Mouse (Mus musculus) c-Kit-negative CD71-positive TER-119-positive erythroid progenitor cells, embryonic 14.5 days (primary cell): Measurements from ENCODE around the gene Cerkl.

Experiments used
- DNase-seq: peaks from one replicate; pipeline ENCODE4 v3.0.0-alpha.2; 2013; ENCODE audit warnings: low read depth, low spot score

Gene Cerkl

DNA sequence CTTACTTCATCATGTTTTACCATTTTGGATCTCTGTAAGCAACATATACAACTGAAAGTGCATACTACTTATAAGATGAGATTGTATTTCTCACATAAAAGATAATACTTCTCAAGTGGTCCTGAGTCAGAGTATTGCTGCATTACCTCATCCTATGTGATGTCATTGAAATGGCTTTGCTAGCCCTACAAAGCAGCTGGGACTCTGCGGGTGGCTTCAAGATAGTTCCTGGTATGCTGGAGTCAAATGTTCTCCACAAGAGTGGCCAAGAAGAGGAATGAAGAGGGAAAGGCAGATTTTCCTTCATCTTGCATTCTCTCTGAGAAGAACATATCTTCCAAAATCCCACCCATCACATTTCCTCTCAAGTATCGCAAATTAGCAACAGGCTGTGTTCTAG is 13.2 kb downstream of the Cerkl start:
- no peak for DNase-seq

DNA sequence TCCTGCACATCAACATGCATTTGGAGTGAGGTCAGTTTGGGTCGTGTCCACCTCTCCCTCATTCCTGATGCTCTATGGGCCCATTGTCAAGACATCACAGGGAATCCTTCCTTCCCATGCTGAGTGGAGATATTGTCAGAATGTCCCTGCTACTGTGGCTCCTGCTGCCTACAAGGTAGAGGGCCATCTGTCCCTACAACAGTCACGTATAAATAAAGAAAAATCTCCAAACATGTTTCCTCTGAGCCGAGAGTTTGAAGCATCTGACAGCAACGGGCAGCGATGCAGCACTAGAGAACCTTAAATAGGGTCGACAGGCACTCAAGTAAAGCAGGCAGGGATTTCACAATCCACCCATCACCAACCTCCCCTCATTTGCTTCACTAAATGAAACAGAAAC is 13.7 kb downstream of the Cerkl start:
- DNase-seq: no peak

DNA sequence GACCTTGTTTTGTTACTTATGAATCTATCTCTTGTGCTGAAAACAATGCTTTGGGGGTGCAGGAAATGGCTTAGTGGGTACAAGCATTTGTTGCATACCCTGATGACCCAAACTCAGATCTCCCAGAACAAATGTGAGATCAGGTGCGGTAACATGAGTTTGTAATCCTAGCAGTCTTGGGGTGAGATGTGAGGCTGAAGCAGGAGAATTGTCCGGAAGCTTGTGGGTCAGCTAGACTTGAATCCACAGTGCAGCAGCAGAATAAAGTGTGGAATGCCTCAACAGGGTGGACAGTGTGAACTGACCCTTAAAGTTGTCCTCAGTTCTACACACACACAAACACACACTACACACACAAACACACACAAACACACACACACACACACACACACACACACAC is 14.4 kb downstream of the Cerkl start:
- no peak for DNase-seq

DNA sequence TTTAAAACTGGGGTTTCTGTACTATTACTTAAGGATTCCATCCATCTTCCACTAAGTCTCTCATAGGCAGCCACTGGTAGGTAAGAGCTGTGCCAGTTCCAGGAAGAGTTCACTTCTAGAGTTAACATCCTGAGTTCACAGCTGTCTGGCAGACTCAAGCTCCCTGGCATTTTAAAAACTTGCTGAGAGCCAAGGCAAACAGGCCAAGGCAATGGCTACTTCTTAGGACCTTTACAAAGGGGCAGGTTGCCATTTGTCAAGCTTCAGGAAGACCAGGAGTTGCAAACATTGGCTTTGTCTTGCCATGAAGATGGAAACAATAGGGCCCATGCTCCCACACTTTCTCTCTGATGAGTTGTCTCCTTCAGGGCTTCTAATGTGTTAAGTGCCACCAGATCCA is 26.5 kb downstream of the Cerkl start:
- no peak for DNase-seq

DNA sequence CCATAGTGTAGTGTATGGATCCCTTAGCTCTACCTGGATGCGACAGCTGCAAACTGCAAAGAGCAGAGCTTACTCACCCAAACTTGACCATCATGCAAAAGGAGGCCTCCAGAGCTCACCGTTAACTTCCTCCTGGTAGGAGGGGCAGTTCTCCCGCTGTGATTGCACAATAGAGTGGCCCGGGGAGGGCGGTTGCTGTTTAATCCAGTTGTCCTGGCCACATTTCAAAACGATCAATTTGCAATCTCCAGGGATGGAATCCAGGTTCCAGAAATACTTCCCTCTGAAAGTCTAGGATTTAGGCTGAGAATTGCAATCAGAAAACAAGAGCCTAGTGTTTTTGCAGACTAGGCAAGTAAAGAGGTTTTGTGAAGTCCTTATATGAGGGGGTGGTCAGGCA is 26.9 kb downstream of the Cerkl start:
- no peak for DNase-seq

DNA sequence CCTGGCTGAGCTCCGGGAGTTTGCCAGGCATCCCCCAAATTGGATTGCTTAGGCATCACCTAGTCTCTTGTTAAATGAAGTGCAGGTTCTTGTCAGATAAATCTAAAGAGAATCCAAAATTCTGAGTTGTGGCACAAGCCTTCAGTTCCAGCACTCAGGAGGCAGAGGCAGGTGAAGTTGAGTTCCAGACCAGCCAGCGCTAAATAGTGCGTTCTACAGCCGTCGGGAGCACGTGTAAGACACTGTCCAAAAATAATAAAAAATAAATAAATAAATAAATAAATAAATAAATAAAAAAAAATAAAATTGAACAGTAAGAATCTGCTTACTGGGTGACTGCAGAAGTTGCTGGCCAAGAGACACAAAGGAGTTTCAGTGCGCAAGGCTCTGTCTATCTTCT is 27.5 kb downstream of the Cerkl start:
- DNase-seq: no peak

DNA sequence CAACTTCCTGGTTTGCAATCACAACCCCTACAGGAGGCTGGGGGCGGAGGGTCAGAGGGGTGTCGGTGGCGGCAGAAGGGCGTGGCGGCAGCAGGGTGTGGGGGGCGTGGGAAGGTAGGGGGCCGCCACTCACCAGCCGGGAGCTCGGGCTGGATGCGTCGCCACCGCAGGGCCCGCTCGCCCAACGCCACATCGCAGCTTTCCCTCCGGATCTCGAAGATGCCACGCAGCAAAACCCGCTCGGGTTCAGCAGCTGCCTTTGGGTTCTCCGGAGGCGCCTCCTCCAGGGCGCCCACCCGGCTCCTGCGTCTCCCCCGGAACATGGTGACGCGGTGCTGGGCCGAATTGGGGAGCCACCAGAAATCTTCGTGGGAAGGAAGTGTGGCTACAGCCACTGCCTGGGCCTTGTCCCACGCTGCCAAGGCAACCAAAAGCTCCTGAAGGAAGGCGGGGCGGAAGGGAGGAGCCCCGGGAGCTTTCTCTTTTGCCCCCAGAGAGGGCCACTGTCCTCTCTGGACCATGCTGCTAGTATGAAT is 27.9 kb downstream of the Cerkl start:
- DNase-seq: no peak

DNA sequence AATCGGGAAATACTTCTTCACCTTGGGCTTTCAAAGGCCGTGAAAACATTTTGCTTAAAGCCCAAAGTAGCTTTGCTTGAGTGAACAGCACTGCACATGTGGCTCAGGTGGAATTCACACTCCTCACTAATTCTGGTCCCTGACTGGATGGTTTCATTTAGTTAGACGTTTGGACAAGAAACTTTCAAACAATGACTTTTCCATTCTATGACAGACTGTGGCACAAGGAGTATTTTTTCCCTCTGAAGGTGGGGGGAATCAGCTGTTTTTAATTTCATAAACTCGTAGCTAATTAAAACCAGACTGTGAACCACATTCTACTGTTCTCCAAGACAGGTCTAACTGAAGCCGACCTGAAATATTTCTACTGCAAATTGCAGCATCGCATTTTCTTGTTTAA is 28.6 kb downstream of the Cerkl start:
- DNase-seq: no peak

DNA sequence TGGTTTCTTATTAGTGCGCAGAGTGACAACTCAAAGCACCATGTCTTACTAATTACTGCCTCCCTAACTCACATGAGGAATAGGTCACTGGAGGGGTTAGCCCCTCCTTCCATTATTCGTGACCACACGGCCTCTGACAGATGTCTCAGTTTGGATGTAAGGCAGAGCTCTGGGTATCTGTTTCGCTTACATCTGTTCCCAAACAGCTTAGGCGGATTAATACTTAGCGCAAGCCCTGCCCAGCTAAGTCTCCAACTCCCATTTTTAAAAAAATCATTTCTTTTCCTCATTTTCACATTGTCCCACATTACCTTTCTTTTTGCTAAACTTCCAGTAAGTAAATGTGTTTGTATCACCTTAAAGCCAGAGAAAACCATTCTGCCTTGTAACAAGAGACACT is 34.9 kb downstream of the Cerkl start:
- DNase-seq: no peak

DNA sequence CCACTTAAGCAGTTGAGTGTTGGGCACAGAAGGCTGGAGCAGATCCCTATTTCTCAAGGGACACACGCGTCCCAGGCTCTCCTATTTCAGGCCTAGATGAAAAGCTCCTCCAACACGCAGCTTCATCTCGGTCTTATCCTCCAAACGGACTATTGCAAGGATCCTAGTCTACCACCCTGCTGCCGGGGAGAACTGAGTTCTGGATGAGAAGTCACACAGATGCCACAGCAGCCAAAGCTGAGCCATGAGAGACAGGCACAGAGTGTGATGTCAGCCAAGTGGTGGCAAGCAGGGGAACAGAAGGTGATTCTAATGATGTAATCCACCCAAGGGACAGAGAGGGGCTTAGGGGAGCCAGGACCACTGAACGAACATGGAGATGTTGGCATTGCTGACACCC is 42.1 kb downstream of the Cerkl start:
- DNase-seq: no peak

DNA sequence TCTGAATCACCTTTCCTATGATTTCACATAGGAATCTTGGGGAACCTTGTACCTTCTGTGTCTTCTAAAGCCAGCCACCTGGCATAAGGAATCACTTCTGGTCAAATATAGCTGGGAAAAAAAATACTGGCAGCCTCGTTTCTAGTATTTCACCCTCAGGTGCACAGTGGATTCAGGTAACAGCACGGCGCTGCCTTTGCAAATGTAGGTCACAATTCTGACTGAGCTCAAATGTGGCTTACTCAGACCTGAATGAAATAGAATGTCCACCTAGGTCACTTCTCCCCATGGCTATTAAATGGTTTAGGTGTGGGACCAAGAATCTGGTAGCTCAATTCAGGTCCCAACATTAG is 45.7 kb downstream of the Cerkl start:
- DNase-seq: no peak

DNA sequence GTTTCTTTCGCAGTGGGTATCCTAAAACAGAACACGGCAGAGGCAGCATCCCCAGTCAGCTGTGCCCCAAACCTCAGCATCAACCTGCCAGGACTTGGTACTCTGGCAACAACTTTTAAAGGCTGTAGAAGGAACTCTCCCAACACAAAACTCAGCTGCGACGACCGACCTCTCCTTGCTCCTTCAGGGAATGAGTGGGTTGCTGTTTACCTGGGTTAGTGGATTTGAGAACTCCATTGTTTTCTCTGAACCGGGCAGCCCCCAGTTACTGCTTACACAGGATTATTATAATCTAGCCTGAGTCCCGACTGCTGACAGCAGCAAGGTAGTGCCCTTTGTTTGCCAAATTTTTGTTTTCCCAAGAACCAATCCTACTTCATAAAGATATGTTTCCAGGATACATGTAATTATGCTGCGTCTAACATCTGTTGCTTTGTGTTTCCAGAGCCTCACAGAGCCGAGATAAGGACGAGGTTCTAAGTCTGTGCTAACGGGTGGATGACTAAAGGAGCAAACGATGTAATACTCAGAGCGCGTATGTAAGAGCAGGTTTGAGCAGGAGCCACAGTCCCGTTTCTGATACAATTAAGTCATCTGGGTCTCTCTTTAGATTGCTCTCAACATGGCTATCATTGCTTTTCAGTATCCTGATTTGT is 46.2 kb downstream of the Cerkl start:
- DNase-seq: no peak

DNA sequence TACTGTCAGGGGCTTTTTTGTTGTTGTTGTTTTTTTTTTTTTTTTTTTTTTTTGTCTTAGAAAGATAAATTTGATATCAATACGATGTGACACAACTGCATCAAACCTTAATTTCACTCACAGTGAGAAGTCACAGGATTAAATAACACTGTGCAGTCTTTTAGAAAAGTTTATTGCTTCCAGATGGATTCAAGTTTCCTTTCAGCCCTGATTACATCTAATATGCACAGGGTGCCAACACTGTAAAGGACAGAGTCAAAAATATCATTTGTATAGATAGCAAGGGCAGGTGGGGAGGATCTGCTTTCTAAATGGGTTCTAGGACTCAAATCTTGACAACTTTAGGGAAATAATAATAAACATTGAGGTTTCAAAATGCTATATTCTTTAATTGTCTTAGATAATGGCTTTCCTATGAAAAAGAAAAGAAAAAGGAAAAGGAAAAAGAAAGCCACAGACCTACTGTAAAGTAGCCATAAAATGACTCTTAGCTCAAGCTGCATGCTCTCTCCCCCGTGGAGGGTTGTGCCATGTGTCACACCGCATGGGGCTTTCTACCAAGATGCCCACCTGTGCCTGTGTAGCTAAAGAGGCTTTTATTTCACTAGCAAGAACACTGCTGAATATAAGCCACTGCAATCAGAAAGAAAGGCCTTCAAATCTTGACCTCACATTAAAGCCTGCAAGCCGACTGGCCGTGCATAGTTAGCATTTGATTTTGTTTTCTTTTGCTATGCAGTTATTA is 50.8 kb downstream of the Cerkl start:
- DNase-seq: no peak

DNA sequence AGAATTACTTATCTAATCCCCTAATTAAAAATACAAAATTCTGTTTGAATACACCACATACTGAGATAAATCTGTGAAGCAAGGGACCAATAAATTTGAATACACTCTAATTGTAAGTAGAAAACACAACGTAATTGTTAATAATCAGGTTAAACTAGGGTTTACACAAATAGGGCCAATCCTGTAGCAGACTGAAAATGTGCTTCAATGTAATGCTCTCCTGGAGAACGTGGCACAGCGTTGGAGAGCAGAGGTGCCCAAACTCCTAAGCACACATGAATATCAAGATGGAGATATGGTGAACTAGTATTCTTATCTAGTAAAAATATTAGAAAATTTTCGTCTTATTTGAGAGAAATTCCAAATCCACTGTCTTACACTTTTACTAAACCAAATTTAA is 56.5 kb downstream of the Cerkl start:
- no peak for DNase-seq

DNA sequence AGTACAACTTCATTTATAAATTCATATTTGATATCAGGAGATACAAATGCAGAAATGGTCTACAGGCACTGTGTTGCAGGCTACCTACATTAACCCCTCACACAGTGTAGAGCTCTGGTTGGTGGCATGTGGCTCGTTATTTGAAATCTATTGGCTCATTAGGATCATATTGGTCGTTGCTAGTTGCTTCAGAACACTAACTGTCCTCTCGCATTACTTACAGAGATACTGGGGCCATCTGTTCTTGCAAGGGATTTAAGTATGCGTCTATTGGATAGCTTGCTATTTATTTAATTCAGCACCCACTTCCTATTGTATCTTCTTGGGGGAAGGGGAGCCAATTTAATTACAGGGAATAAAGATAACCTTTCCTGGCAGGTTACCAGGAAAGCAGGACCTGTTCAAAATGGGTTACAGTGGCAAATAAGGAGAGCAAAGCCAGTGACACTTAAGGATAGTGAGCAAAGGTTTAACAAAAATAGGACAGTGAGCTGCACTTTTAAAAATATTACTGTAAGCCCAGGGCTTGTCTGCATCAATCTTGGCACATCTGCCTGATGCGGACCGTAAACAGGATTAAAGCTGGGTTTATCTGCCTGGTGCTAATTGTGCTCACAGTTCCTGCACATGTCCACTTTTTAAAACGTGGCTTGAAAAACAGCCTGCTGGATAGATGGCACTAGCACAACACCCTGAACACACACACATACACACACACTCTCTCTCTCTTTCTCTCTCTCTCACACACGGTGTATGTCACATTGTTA is 57.2 kb downstream of the Cerkl start:
- no peak for DNase-seq

DNA sequence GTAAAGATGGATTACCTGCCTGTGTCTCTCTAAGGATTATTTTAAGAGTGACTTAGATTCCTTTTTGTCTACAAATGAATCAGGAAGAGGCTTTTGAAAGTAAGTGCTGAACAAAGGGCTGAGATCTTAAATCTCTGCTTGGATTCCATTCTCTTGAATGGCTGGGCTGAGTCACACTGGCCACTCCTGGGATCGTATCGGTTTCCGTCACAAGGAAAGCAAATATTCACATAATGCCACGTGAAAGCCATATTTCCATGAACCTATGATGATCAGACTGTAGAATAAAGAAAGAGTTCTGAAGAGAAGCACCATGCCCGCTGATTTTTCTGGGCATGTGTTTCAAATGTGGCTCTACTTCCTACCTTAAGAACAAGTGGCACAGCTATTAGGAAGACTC is 57.8 kb downstream of the Cerkl start:
- DNase-seq: no peak

DNA sequence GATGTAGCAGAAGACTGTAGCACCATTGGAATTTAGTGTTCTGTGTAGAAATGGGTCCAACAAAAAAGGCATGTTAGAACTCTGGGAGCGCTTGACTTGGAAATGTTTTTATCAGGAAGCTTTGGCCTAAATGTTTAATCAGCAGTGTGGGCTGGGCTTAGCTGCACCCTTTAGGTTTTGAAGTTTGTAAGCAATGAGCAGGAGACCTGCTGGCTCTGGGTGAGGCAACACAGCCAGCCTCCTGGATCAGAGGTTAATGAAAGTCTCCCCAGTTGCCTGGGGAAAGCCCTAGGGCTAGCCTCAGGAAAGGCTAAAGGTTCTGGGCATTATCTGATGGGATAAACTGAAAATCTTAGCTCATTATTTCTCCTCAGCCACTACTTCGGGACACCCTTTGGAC is 58.2 kb downstream of the Cerkl start:
- no peak for DNase-seq

DNA sequence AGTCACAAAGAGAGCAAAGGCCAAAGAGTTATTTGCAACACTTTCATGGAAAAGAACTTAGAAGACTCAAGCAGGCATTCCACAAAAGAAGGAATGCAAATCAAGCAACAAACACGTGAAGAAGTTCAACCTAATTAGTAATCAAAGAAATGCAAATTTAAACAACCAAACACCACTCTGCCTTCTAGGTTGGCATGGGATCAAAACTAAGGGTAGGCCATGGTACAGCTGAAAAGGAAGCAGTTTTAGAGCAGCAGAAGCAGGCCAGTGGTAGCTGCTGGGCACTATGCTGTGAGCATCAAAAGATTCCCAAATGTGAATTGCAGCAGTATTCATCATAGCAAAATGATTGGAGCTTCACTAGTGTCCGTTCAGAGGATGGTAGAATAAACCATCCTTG is 59.5 kb downstream of the Cerkl start:
- no peak for DNase-seq

DNA sequence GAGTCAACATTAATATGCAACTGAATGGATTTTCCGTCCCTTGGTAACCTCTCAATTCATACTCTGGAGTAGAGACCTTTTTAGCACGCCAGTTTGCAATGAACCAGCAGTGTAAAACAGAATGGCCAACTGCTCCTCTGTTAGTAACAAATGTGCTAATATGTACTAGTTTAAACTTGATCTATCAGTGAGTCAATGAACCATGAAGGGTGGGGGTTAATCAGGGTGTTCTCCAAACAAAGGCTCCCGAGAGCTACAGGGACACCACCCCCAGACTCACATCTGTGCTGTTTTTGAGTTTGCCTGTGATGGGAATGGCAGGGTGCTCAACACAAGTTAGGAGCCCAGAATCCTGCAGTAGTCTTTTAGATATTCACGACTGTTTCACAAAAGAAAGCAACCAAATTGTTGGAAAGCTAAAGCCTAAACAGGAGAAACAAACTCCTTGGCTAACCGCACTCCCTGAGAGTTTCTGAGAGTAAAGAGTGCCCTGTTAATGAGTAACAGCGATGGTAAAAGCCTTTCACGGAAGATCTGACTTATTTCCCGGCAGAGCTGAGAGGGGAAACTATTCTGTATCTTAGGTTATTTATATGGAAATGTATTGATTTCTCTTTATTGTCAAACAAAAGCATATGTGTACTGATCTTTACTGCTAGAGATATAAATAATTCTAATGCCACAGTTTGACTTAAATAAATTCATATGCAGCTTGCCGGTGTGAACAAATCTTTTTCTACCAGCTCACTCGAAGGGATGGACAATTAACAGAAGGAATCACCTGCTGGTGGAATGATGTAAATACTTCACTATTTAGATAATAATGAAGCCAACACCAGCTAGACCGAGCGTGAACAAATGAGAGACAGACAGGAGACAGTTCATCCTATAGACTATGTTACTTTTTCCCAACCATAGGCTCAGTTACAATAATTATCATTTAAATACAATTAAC is 77.2 kb downstream of the Cerkl start:
- DNase-seq: no peak

DNA sequence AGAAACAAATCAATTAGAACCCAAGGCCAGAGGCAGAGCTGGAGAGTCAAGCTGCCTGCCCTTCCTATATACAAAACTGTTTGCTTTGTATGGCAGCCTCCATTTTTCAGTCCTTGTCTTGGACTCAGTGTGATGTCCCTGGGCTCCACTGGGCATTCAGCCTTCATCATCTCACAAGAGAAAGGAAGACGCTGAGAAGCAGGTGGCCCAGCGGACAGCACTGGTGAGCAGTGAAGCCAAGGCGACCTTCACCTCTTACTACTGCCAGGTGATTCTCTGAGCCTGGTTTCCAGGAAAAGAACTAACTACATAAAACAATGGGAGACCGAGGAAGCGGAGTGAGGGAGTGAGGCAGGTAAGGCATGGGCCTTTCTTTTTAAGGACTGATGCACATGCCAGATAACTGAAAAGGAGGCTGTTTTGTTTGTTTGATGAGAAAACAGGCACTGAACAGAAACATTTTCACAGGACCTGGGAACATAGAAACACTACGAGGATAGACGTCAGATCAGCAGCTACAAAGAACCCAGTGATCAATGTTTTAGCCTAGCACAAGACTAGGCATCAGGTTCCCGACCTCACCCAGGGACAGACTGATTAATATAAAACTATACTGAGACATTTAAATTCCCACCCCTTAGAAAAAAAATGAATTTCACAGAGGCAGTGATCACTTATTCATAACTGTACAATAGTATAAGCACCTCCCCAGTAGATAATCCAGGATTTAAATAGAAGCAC is 78.1 kb downstream of the Cerkl start:
- DNase-seq: no peak
